Mouse (Mus musculus) stomach, embryonic 16.5 days (tissue): ENCODE measurements around the gene Arnt2. TPM values are rescaled to one million over a fixed set of nuclear protein-coding genes. Genes with fewer than 3 reads are reported as not detected.
A peak's percentile ranks its signal among the peaks of the same experiment; 100 is the strongest.

ENCODE experiments used
- ATAC-seq: fragments of 200-750 bp; cut with Nextera tagmentation; 2 replicates; pipeline ENCODE4 v1.8.0; 2017; ENCODE audit warnings: moderate number of reproducible peaks, moderate TSS enrichment; ENCODE audit not compliant: insufficient read depth, low FRiP score
- H3K27ac ChIP-seq: fragments of 300-500 bp; sonication (generic); 2 replicates; pipeline ENCODE4 v1.5.1; 2014; ENCODE audit warnings: low read length
- H3K27me3 ChIP-seq: fragments of 300-500 bp; sonication (generic); 2 replicates; pipeline ENCODE4 v1.6.1; 2014; ENCODE audit warnings: low read length, control low read depth, mixed read lengths; ENCODE audit not compliant: control insufficient read depth, insufficient read depth
- H3K36me3 ChIP-seq: fragments of 300-500 bp; sonication (generic); 2 replicates; pipeline ENCODE4 v1.6.1; 2014; ENCODE audit warnings: low read length; ENCODE audit not compliant: control insufficient read depth, insufficient read depth
- H3K4me1 ChIP-seq: fragments of 300-500 bp; sonication (generic); 2 replicates; pipeline ENCODE4 v1.6.1; 2014; ENCODE audit warnings: low read length, control low read depth, mixed read lengths; ENCODE audit not compliant: control insufficient read depth, insufficient read depth
- H3K4me2 ChIP-seq: fragments of 300-500 bp; sonication (generic); 2 replicates; pipeline ENCODE4 v1.6.1; 2014; ENCODE audit warnings: low read depth, low read length, mixed read lengths
- H3K4me3 ChIP-seq: fragments of 300-500 bp; sonication (generic); replicated peaks from 2 replicates; pipeline ENCODE4 v1.5.1; 2014; ENCODE audit warnings: mild to moderate bottlenecking, low read length
- H3K9ac ChIP-seq: fragments of 300-500 bp; sonication (generic); 2 replicates; pipeline ENCODE4 v1.6.1; 2014; ENCODE audit warnings: low read length
- H3K9me3 ChIP-seq: fragments of 300-500 bp; sonication (generic); replicated peaks from 2 replicates; pipeline ENCODE4 v1.6.1; 2016; ENCODE audit warnings: low read length, control low read depth; ENCODE audit not compliant: control insufficient read depth
- WGBS: fragments of 180-500 bp; shearing (Covaris S2); extraction: QIAGEN DNeasy Blood & Tissue Kit; methylation state at CpG from one replicate; pipeline ENCODE4 v1.1.7; 2014; 5-methylcytosine and 5-hydroxymethylcytosine counted together
- polyA plus RNA-seq: library from polyadenylated mRNA; unstranded; fragments of >200 nt; fragmentation: Nextera tagmentation; extraction: Ambion mirVana; gene quantifications from 2 replicates; pipeline ENCODE4 v1.2.1, GENCODE M21; 2015

Arnt2 gene
- polyA plus RNA-seq, 1 experiment from 2014 or later = 3.0 TPM

GRCm38 (mm10) chr7:84432151-84432550, 22.2 kb upstream of the Arnt2 start:
- Histone ChIP-seq H3K4me1 (no peaks in the 10 kb centered on the region), H3K9ac (no peak overlapping the region), H3K36me3 (no peaks in the 10 kb centered on the region), H3K27me3 (no peaks in the 10 kb centered on the region), H3K4me3 (no peak overlapping the region), H3K9me3 (no peaks in the 10 kb centered on the region), H3K27ac (no peak overlapping the region), H3K4me2 (no peak overlapping the region)
- no peak for ATAC-seq

- WGBS = 50% methylated on average over 2 of the region's 2 CpGs
Observed at GRCm38 (mm10) chr7:84427221-84427620, 17.2 kb upstream of the Arnt2 start.

DNA sequence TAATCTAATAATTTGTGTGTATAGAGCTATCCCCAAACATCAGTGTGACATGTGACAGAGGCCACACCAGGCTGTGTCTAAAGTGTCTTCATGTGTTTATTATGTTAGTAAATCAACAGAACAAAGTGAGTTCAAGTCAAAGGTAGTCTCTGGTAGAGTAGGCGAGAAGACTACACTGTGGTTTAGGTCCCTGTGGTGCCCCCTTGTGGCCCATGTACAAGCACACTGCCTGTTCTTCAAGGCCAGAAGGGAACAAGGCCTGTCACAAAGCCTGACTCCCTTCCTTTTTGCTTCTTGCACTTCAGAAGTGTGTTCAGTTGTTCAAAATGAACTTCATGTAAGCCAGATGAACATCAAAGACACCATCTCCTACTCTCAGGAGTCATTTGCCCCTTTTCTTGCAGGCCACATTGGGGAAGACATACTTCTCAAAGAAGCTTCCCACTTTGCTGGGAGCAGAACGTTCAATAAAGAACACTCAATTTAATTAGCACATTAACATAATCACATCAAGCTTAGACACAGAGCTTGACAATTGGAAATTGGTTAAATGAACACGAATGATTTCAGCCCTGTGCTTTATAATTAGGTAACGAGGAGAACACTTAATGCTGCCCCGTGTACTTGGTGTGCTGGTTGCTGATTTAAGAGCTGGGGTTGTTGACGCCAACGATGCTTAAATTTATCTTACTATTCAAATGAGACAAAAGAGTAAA, 14.9 kb upstream of the Arnt2 start:
- no peaks in the 10 kb centered on the region for H3K27me3 ChIP-seq
- ATAC-seq = no peak
- 81% methylated on average over 7 of the region's 7 CpGs for WGBS
- no peak overlapping the region for H3K27ac ChIP-seq
- H3K4me2 ChIP-seq = no peak overlapping the region
- no peak overlapping the region for H3K4me3 ChIP-seq
- no peaks in the 10 kb centered on the region for H3K9me3 ChIP-seq
- no peaks in the 10 kb centered on the region for H3K4me1 ChIP-seq
- no peaks in the 10 kb centered on the region for H3K36me3 ChIP-seq
- no peak overlapping the region for H3K9ac ChIP-seq

More at GRCm38 (mm10) chr7:84427221-84427620, 17.2 kb upstream of the Arnt2 start:
- Histone ChIP-seq H3K9ac (no peak overlapping the region), H3K27me3 (no peaks in the 10 kb centered on the region), H3K4me3 (no peak overlapping the region), H3K9me3 (no peaks in the 10 kb centered on the region), H3K4me2 (no peak overlapping the region), H3K27ac (no peak overlapping the region), H3K36me3 (no peaks in the 10 kb centered on the region), H3K4me1 (no peaks in the 10 kb centered on the region)
- no peak for ATAC-seq

DNA sequence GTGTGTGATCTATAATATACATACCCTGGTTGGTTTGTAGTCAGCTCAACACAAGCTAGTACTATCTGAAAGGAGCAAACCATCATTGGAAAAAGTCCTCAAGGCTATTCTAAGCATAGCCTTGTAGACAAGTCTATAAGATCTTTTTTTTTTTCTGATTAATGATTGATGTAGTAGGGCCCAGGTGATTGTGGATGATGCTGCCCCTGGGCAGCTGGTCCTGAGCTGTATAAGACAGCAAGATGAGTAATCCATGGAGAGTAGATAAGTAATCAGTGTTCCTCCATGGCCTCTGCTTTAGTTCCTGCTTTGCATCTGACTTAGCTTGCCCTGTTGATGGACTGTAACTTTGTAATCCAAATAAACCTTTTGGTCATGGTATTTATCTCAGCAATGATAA, 11.8 kb upstream of the Arnt2 start:
- Histone ChIP-seq H3K36me3 (no peaks in the 10 kb centered on the region), H3K9ac (no peak overlapping the region), H3K4me1 (no peaks in the 10 kb centered on the region), H3K4me2 (no peak overlapping the region), H3K4me3 (no peak overlapping the region), H3K9me3 (no peaks in the 10 kb centered on the region), H3K27me3 (no peaks in the 10 kb centered on the region), H3K27ac (no peak overlapping the region)
- no peak for ATAC-seq

DNA sequence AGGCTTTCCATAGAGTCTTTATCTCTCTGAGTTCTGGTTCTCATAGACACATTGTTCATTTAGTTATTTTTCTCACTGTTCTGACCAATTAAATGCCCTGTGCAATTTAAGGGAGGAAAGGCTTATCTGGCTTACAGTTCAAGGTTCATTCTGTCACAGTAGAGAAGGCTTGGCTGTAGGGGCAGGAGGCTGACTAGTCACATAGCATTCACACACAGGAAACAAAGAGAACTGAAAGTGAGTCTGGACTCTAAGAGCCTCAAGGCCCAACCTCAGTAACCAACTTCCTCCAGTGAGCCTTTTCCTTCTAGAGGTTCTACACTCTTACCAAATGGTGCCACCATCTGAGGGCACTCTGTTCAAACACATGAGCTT, 11.3 kb upstream of the Arnt2 start:
- Histone ChIP-seq H3K4me2 (no peak overlapping the region), H3K9me3 (no peaks in the 10 kb centered on the region), H3K27ac (no peak overlapping the region), H3K27me3 (no peaks in the 10 kb centered on the region), H3K4me3 (no peak overlapping the region), H3K9ac (no peak overlapping the region), H3K36me3 (no peaks in the 10 kb centered on the region), H3K4me1 (no peaks in the 10 kb centered on the region)
- ATAC-seq = no peak

- H3K9me3 ChIP-seq = no peaks in the 10 kb centered on the region
- H3K36me3 ChIP-seq = no peaks in the 10 kb centered on the region
- H3K27ac ChIP-seq = no peak overlapping the region
- no peak overlapping the region for H3K4me3 ChIP-seq
- no peak overlapping the region for H3K9ac ChIP-seq
- no peak overlapping the region for H3K4me2 ChIP-seq
- WGBS = 67% methylated on average over 3 of the region's 3 CpGs
- H3K4me1 ChIP-seq = no peaks in the 10 kb centered on the region
- no peak for ATAC-seq
- no peaks in the 10 kb centered on the region for H3K27me3 ChIP-seq
Observed at GRCm38 (mm10) chr7:84420581-84421290, 10.8 kb upstream of the Arnt2 start.

DNA sequence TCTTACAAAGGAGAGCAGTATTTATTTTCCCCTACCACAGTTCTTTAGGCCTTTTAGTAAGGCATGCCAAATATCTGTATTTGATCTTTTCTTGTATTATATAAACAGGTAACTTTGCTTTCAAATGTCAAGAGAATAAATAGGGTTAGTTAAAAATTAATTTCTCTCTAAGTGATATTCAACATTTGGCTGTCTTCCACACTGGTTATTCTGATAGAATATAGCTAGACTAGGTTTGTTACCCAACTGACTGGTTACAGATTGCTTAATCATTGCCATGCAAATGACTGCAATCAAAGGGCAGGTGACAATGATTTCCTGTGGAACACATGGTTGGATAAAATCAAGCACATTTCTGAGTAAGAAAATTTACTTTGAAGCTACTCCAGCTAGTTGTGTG, 7.5 kb upstream of the Arnt2 start:
- no peak overlapping the region for H3K27ac ChIP-seq
- ATAC-seq = no peak

DNA sequence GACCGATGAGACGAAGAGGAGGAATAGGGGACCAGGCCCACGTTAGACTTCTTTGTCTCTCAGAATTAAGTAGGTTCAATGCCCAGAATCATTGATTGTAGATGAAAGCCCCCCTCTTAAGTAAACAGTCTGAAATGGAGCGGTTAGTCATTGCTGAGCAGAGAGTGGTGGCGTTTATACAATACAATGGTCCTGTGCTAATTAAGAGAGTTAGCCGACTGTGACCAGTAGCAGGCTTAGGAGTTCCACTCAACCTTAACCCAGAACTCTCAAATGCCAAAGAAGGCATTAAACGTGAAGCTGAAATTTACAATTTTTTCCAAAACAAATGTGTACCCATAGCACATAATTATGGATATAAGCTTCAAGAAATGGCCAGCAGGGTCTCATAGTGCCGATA, 2.6 kb upstream of the Arnt2 start:
- ATAC-seq = no peak
- H3K36me3 ChIP-seq = no peaks in the 10 kb centered on the region
- H3K27me3 ChIP-seq = no peaks in the 10 kb centered on the region
- 62% methylated on average over 8 of the region's 8 CpGs for WGBS
- H3K4me1 ChIP-seq = no peaks in the 10 kb centered on the region
- H3K4me2 ChIP-seq = no peak overlapping the region
- no peaks in the 10 kb centered on the region for H3K9me3 ChIP-seq
- no peak overlapping the region for H3K9ac ChIP-seq
- no peak overlapping the region for H3K27ac ChIP-seq
- no peak overlapping the region for H3K4me3 ChIP-seq

More for the DNA sequence above, 7.5 kb upstream of the Arnt2 start:
- H3K4me3 ChIP-seq = no peak overlapping the region
- no peaks in the 10 kb centered on the region for H3K27me3 ChIP-seq
- no peak overlapping the region for H3K4me2 ChIP-seq
- H3K9ac ChIP-seq = no peak overlapping the region
- no peaks in the 10 kb centered on the region for H3K9me3 ChIP-seq
- H3K36me3 ChIP-seq = no peaks in the 10 kb centered on the region
- no peaks in the 10 kb centered on the region for H3K4me1 ChIP-seq

GRCm38 (mm10) chr7:84409241-84409895, 608 bp downstream of the Arnt2 start:
- Histone ChIP-seq H3K27ac (no peak overlapping the region), H3K27me3 (no peaks in the 10 kb centered on the region), H3K4me2 (peak overlapping the region; percentile 82), H3K9ac (peak overlapping the region; percentile 79), H3K4me1 (no peaks in the 10 kb centered on the region), H3K36me3 (no peaks in the 10 kb centered on the region), H3K9me3 (no peaks in the 10 kb centered on the region), H3K4me3 (peak overlapping the region; percentile 49)
- 2% methylated on average over 38 of the region's 39 CpGs for WGBS
- ATAC-seq = peak; percentile 48
